Mouse (Mus musculus): Measurements from ENCODE around the gene Clip3. TPM values are rescaled to one million over a fixed set of nuclear protein-coding genes. Genes with fewer than 3 reads are reported as not detected.

Clip3 gene
- 7.7 TPM for polyA plus RNA-seq (2017; shearing (Covaris generic))

DNA sequence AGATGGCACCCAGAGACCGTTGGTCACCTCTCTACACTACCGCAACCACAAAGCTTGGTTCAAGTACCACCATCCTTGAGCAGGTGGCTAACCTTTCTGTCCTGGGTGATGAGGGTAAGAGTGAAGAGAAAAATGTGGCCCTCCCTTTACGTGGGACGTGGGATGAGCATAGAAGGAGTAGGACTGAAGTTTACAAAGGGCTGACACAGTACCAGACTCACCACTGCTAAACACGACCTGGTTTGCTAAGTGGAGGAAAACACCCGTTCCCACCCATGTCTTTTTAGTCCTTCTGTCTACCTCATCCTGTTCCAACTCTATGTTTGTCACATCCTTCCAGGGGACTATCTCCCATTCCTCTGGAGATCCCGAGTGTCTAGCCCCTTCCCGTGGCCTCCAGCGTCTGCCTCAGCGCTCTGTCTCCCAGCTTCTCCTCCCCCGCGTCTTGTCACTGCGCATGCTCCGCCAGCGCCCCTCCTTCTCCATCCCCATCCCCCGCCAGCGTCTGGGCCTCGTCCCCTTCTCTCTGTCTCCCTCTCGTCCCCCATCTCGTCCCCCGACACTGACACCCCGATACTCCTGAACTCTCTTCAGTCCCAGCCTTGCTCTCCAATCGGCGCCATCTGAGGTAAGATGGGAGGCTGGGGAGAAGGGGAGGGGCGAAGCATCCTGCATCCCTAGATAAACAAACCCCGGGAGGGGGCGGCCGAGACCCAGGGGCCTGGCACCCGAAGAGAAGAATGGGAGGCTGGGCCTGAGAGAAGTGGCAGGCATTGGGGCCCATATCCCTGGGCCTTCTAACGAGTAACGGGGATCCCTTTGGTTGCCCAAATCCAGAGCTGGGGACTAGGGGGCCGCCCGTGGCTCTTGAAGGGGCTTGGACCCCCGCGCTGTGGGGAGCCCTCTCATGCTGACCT, at the start of gene Clip3:
Gene Clip3, plus strand, starts transcription at position 514 of the 917 bp plus-strand sequence.

DNA sequence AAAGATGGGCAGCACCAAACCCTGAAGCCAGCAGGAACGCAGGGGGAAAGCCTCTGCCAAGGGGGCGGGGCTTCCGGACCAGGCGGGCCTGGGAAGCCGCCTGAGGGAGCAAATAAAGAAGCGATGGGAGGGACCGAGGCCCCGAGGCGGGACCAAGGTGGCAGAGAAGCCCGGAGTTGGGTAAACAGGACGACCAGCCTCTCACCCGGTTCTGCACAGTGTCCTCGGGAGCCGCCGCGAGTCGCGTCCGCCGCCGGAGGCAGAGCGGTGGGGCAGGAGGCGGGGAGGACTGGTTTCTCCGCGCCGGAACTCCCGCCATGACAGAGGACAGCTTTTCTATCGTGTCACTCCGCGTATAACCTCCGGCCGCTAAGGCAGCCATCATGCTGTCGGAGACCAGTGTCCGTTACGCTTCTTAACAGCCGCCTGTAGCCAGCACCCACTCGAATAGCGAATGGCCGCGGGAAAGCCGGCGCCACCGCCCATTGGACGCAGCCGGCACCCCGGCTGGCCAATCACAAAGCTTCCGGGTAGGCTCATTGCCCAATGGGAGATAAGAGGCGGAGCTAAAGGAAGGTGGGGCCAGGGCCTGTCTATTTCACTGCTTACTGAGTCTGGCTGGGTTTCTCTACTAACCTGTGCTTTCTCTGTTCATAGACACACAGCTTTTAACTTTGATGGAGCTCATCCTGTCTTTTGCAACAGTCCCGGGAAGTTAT, 11.4 kb upstream of the Clip3 start, which contains the start of the genes Thap8 and Wdr62:
Gene Thap8, plus strand, starts transcription at position 144 of the 719 bp plus-strand sequence.
Gene Wdr62, minus strand, starts transcription at position 469 of the 719 bp plus-strand sequence.

DNA sequence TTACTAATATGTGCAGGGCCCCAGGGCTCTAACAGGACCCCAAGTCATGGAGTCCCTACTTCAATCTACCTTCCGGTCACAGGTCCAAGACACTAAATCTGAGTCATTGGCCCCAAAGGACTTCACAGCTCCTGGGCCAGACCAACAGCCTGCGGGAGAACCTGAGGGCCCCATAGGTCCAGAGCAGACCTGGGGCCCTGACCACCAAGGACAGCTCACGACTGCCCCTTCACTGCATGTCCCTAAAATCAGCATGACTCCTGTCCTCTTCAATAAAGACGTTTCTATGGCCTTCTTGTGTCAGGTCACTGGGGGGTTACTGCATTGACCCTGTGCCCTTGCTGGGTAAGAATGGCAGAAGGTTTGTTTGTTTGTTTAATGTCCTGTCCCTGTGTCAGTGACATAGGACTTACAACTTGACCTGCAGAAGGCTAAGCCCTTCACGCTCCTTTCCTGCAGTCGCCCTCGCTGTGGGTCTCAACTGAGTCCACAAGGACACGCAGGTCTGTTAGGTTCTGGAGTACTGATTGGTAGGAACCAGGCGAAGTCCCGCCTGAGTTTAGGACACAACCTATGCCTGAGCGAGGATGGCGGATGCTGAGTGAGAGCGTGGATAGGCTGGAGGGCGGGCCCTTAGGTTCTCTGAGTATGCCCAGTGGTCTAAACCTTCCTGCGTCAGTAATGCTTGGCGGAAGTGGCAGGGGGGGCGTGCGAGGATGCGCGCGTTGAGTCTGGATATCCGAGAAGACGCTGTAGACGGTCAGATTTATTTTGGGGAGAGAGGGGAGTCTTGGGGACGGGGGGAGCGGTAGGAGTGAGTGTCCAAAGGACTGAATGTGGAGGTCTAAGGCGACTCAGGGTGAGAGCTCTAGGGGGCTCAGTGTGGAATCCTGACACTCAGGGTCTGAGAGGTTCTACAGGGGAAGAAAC, 16.8 kb downstream of the Clip3 start, which contains the start of gene Alkbh6:
Gene Alkbh6, plus strand, starts transcription at position 642 of the 930 bp plus-strand sequence.

DNA sequence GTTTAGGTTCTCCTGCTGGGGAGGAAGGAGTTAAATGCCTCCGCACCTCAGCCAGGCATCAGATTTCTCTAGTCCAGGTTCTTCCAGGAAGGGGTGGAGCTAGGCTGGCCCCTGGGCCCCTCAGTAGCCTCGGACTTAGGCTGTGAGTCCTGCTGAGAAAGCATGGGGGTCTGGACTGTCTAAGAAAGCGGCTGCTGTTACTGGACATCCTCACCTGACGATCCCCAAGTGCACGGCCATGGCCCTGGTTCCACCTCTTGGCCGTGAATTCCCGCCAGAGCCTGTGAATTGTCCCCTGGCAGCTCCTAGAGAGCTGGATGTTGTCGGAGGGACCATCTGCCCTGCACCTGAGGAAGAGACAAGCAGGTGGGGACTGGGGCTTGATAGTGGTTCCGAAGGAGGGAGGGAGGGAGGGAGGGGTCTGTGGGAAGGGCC, 23.2 kb downstream of the Clip3 start, which contains the start of gene Syne4:
Gene Syne4, plus strand, starts transcription at position 87 of the 435 bp plus-strand sequence.

DNA sequence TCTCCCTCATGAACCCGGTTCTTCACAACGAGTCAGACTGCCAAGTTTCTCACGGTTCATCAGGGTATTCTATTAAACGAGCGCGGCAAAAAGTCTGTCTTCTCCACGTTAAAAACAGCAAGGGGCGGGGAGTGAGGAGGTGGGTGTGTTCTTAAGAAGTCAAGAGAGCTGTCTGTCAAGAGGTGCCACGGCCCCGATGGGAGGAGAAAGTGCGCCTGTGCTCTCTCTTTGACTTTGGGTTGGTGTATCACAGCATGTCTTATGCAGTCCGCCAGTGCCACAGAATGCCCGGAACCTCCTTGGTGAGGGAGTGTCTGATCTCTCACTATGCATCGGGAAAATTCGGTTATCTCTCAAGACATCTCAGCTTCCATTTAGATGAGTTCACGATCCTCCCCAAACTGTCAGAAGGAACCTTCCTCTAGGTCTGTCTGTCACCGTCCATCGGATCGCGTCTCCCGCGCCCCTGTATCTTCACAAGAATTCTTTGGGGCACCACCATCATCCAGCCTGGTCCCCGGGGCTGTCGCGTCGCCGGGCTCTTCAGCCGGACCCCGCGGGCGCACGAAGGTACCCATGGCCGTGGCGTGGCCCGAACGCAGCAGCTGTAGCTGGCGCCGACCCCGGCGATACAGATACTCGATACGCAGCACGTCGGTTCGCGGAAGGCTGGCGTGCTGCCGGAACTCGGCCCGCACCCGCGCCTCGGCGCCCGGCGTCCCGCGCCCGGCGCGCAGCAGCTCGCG, 30.2 kb downstream of the Clip3 start, which contains the start of gene E130208F15Rik:
Gene E130208F15Rik, plus strand, starts transcription at position 202 of the 746 bp plus-strand sequence.

DNA sequence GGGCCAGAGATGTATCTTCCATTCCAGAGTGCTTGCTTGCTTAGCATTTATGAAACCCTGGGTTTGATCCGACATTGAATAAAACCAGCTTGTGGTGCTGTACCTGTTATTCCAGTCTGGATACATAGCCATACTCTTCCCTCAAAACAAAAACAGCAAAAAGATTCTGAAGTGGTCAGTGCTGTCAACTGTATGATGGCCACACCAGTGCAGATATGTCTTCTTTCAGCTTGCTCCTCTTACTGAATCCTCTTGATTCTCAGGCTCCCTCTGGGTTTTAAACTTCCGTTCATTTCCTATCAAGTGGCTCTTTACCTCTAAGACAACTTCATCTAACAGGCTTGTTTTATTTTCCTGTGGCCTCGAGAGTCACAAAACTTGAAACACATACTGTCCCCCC, 32.3 kb downstream of the Clip3 start, which contains the start of gene Sdhaf1:
Gene Sdhaf1, minus strand, starts transcription at position 101 of the 400 bp plus-strand sequence.

Other genes with a start within 250 kb of the Clip3 start
- gene Zfp14, start 240.3 kb upstream of the Clip3 start, polyA plus RNA-seq (2017; shearing (Covaris generic)): 6.8 TPM
- 10.5 TPM for gene Zfp82, start 218.8 kb upstream of the Clip3 start, polyA plus RNA-seq (2017; shearing (Covaris generic))
- gene Gm26920, start 201.3 kb upstream of the Clip3 start, polyA plus RNA-seq (2017; shearing (Covaris generic)): 3.0 TPM
- gene Zfp566, start 201.2 kb upstream of the Clip3 start, polyA plus RNA-seq (2017; shearing (Covaris generic)): 9.6 TPM
- gene Zfp260, start 197.0 kb upstream of the Clip3 start, polyA plus RNA-seq (2017; shearing (Covaris generic)): 106 TPM
- 16.9 TPM for gene Zfp382, start 169.8 kb upstream of the Clip3 start, polyA plus RNA-seq (2017; shearing (Covaris generic))
- gene Zfp146, start 122.0 kb upstream of the Clip3 start, polyA plus RNA-seq (2017; shearing (Covaris generic)): 32.9 TPM
- 1.0 TPM for gene Cox7a1, start 107.6 kb upstream of the Clip3 start, polyA plus RNA-seq (2017; shearing (Covaris generic))
- gene Capns1, start 92.9 kb upstream of the Clip3 start, polyA plus RNA-seq (2017; shearing (Covaris generic)): 80.5 TPM
- 49.2 TPM for gene Polr2i, start 59.8 kb upstream of the Clip3 start, polyA plus RNA-seq (2017; shearing (Covaris generic))
- 132 TPM for gene Tbcb, start 59.5 kb upstream of the Clip3 start, polyA plus RNA-seq (2017; shearing (Covaris generic))
- not detected for gene Ovol3, start 56.0 kb upstream of the Clip3 start, polyA plus RNA-seq (2017; shearing (Covaris generic))
- 0.27 TPM for gene Thap8, start 11.6 kb upstream of the Clip3 start, polyA plus RNA-seq (2017; shearing (Covaris generic))
- 6.3 TPM for gene Wdr62, start 11.3 kb upstream of the Clip3 start, polyA plus RNA-seq (2017; shearing (Covaris generic))
- 158 TPM for gene Alkbh6, start 17.0 kb downstream of the Clip3 start, polyA plus RNA-seq (2017; shearing (Covaris generic))
- 20.3 TPM for gene Syne4, start 23.1 kb downstream of the Clip3 start, polyA plus RNA-seq (2017; shearing (Covaris generic))
- not detected for gene E130208F15Rik, start 30.0 kb downstream of the Clip3 start, polyA plus RNA-seq (2017; shearing (Covaris generic))
- gene Sdhaf1, start 32.2 kb downstream of the Clip3 start, polyA plus RNA-seq (2017; shearing (Covaris generic)): 7.7 TPM
- not detected for gene Lrfn3, start 71.0 kb downstream of the Clip3 start, polyA plus RNA-seq (2017; shearing (Covaris generic))
- gene Tyrobp, start 122.0 kb downstream of the Clip3 start, polyA plus RNA-seq (2017; shearing (Covaris generic)): 7.6 TPM
- 400 TPM for gene Hcst, start 128.1 kb downstream of the Clip3 start, polyA plus RNA-seq (2017; shearing (Covaris generic))
- 106 TPM for gene Nfkbid, start 130.0 kb downstream of the Clip3 start, polyA plus RNA-seq (2017; shearing (Covaris generic))
- 5.2 TPM for gene Aplp1, start 153.8 kb downstream of the Clip3 start, polyA plus RNA-seq (2017; shearing (Covaris generic))
- not detected for gene Kirrel2, start 166.0 kb downstream of the Clip3 start, polyA plus RNA-seq (2017; shearing (Covaris generic))
- not detected for gene Nphs1, start 166.6 kb downstream of the Clip3 start, polyA plus RNA-seq (2017; shearing (Covaris generic))
- gene Prodh2, start 201.9 kb downstream of the Clip3 start, polyA plus RNA-seq (2017; shearing (Covaris generic)): not detected
- 1.1 TPM for gene Arhgap33, start 243.3 kb downstream of the Clip3 start, polyA plus RNA-seq (2017; shearing (Covaris generic))